Mouse (Mus musculus): ENCODE measurements around the gene Trpc4ap. TPM values are rescaled to one million over a fixed set of nuclear protein-coding genes. Genes with fewer than 3 reads are reported as not detected.
"Not testable (repeated sequence)": the region's sequence is repeated elsewhere in the genome, so short reads cannot be mapped to it uniquely, and the experiment has no call there.

Gene Trpc4ap
- total RNA-seq, 4 experiments from 2014 or later = 95.4 to 104 (median 101) TPM

DNA sequence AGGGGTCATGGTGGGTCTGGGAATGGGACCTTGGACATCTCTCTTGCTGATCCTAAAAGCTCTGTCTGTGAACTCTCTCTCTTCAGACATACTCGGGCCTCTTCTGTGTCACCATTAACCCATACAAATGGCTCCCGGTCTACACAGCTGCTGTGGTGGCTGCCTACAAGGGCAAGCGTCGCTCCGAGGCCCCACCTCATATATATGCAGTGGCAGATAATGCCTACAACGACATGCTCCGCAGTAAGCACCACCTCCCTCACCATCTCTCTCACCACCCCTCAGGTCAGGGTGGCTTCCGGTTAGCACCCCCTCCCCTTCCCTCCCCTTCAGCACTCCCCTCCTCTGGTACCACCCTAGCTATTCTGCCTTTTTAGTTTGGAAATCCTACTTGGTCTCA, 78.2 kb downstream of the Trpc4ap start:
- no peak for DNase-seq (ENCODE audit: low spot score in 2 of 2)

DNA sequence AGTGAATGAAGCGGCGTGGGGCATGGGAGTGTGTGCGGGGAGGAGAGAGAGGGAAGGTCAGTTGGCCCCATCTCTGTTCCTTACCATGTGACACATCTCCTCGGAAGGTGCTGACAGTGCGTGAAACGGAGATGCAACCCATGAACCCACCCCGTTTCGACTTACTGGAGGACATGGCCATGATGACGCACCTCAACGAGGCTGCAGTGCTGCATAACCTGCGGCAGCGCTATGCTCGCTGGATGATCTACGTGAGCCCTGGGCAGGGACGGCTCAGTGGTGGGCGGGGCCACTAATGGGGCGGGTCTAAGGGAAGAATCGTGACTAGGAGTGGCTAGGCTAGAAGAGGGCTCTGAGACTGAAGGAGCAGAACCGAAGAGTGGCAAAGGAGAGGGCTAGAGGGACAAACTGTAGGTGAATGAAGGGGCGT, 78.8 kb downstream of the Trpc4ap start:
- no peak for DNase-seq (ENCODE audit: low spot score in 2 of 2)

- no peak for DNase-seq (ENCODE audit: low spot score in 2 of 2)
These were observed 80.2 kb downstream of the Trpc4ap start for GRCm38 (mm10) chr2:155611834-155612550.

DNA sequence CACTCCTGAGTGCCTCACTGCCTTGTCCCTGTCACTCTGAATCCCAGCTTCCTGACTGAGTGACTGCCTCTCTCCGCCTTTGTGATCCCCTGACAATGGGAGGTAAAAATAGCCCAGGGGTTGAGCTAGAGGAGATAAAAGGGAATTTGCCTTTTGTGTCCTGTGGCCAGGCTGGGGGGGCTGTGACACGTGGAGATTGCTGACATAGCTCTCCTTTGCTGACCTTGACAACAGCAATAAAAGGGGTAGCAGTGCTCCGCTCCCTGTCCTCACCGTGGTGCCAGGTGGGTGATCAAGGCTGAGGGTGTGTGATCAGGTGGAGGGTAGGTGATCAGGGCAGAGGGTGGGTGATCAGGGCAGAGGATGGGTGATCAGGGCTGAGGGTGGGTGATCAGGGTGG, 81.2 kb downstream of the Trpc4ap start, which contains the start of gene Myh7b:
Gene Myh7b, plus strand, starts transcription at position 235 of the 400 bp plus-strand sequence.
- DNase-seq (ENCODE audit: low spot score in 2 of 2) = no peak

DNA sequence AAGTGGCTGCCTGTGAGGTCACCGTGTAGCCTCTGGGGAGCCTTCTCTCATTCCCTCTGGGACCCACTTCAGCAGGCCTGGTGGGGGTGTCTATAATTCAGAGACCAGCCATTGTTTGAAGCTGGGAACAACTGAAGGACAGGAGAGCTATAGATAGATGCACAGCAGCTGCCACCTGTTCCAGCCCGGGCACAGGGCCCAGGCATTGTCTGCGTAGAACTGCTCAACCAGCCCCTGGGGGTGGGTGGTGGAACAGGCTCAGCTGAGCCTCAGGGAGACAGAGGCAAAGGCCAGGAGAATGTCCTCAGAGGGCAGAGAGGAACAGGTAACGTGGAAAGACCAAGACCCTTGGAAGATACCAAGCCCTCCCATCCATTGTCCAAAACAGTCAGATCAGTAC, 85.8 kb downstream of the Trpc4ap start:
- DNase-seq (ENCODE audit: low spot score in 2 of 2) = no peak

DNA sequence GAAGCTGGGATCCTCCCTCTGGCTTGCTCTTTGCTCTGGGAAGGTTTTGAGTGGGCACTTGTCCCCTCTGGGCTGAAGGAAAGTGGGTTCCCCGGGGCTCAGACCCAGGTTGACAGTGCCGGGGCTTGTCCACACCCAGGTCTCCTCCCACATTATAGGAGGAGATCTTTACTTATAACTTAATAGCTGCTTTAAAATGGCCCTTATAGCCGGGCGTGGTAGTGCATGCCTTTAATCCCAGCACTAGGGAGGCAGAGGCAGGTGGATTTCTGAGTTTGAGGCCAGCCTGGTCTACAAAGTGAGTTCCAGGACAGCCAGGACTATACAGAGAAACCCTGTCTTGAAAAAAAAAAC, 87.0 kb downstream of the Trpc4ap start:
- not testable (repeated sequence) for DNase-seq (ENCODE audit: low spot score in 2 of 2)

DNA sequence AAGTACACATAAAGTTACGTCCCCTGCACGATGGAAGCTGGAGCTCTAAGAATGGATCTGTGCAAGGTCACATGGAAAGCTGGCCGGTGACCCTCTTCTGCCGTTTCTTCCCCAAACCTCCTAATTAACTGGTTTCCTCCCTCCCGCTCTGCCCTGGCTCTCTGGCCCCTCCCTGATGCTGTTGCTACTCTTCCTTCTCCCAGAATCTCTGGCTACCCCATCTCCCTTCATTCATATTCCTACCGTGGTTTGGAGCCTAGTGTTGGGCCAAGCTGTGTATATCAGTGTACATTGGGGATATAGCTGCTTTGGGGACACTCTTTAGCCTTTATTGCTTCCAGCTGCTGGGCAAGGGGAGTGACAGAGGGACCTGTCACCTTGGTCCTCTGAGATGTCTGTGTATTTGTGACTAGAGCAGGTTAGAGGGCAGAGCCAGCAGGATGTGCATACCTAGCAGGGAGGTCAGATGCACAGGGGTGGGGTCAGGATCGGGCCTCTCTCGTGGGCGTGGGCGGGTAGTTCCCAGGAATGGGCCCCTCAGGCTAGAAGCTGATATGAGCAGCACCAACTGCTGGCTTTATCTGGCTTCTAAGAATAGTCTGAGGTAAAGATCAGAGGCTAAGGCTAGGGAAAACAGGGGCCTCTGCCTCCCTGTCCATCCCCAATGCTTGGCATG, 87.5 kb downstream of the Trpc4ap start:
- DNase-seq (ENCODE audit: low spot score in 2 of 2) = no peak

GRCm38 (mm10) chr2:155603707-155604106, 88.5 kb downstream of the Trpc4ap start:
- DNase-seq (ENCODE audit: low spot score in 2 of 2) = no peak

GRCm38 (mm10) chr2:155595516-155595915, 96.7 kb downstream of the Trpc4ap start:
- no peak for DNase-seq (ENCODE audit: low spot score in 2 of 2)

- DNase-seq (ENCODE audit: low spot score in 2 of 2) = no peak
These were observed 99.3 kb downstream of the Trpc4ap start for GRCm38 (mm10) chr2:155592854-155593283.

DNA sequence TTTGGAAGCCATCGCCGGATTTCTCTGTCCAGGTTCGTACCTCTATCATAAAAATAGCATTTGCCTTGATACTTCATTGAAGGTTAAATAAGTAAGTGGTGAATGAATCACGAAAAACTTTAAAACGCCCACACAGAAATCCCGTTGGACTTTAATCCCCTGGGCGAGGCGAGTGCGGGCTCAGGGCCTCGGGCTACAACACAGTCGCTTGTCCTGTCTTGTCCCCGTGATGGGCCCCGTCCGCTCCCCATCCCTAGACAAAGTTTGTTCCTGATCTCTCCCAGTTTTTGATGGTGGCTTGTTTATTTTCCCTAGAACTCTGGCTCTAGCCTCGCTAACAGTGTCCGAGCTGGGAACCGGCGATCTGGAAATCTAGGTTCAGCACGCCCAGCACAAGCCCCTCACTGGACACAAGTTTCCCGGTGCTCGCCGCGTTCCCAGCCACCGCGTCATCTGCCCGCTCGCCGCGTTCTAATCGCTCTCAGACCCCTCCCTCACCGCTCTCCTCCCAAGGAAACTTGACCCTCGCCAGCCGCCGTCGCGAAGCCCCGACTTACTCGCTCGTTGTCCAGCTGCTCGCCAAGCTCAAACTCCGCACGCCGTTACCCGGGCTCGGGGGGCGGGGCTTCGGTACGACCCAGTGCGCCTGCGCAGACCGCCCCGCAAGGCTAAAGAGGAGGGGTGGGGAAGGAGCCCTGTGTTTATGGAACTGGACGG, 99.9 kb downstream of the Trpc4ap start, which contains the start of gene Gss:
Gene Gss, minus strand, starts transcription at position 674 of the 717 bp plus-strand sequence.
- DNase-seq (ENCODE audit: low spot score in 2 of 2) = peak; percentile 99

DNA sequence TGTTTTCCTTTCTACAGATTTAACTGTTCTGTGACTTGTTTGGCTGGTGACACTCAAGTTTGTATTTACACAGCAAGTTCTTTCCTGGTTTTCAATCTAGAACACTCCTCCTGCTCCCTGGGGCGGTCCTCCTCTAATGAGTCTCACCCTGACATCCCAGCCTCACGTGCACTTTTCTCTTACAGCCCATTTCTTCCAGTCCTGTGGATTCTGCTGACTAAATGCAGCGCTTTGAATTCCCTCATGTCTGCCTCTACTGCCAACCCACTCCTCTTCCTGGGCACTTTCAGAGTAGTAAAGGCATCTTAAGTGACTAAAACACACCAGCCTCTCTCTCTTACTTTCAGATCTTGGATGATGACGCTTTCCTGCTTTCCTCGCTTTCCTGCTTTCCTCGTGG, 100.5 kb downstream of the Trpc4ap start:
- DNase-seq (ENCODE audit: low spot score in 2 of 2) = no peak

- no peak for DNase-seq (ENCODE audit: low spot score in 2 of 2)
These were observed 101.3 kb downstream of the Trpc4ap start for GRCm38 (mm10) chr2:155590876-155591275.

GRCm38 (mm10) chr2:155589521-155589920, 102.7 kb downstream of the Trpc4ap start:
- no peak for DNase-seq (ENCODE audit: low spot score in 2 of 2)

GRCm38 (mm10) chr2:155588136-155588535, 104.0 kb downstream of the Trpc4ap start:
- DNase-seq (ENCODE audit: low spot score in 2 of 2) = no peak

- no peak for DNase-seq (ENCODE audit: low spot score in 2 of 2)
These were observed 106.7 kb downstream of the Trpc4ap start for GRCm38 (mm10) chr2:155585486-155585885.

GRCm38 (mm10) chr2:155585082-155585481, 107.1 kb downstream of the Trpc4ap start:
- no peak for DNase-seq (ENCODE audit: low spot score in 2 of 2)

Small RNA genes within 50 kb of the gene (microRNA-seq; reads per million reads assigned to microRNA genes)
- gene Mir499 = 885 reads per million, percentile 78 among the genes with 10 or more reads in this experiment

Other genes with a start within 250 kb of the Trpc4ap start
- gene Ncoa6, start 218.5 kb downstream of the Trpc4ap start, total RNA-seq (2022) = 10 to 100 TPM; 11.4 to 13.3 (median 12.8) TPM
- gene Acss2, start 174.4 kb downstream of the Trpc4ap start, total RNA-seq (2022) = 10 to 100 TPM; 25.7 to 34.5 (median 30.1) TPM
- 1 to 10 TPM in 2 of 4 experiments, under 1 TPM in 2; 0.75 to 1.4 (median 1.1) TPM for gene Ggt7, start 174.1 kb downstream of the Trpc4ap start, total RNA-seq (2022)
- gene Gss, start 99.6 kb downstream of the Trpc4ap start, total RNA-seq (2022) = 1 to 10 TPM; 5.2 to 6.2 (median 5.6) TPM
- 1 to 10 TPM; 2.8 to 4.8 (median 3.3) TPM for gene Myh7b, start 81.2 kb downstream of the Trpc4ap start, total RNA-seq (2022)
- 1 to 10 TPM; 3.1 to 4.5 (median 3.8) TPM for gene Edem2, start 37.1 kb upstream of the Trpc4ap start, total RNA-seq (2022)
- not detected for gene Gm17581, start 43.5 kb upstream of the Trpc4ap start, total RNA-seq (2022)
- gene Procr, start 58.7 kb upstream of the Trpc4ap start, total RNA-seq (2022) = 10 to 100 TPM in 1 of 4 experiments, 1 to 10 TPM in 3; 5.1 to 10.2 (median 7.5) TPM
- not detected for gene Mmp24, start 83.0 kb upstream of the Trpc4ap start, total RNA-seq (2022)
- 10 to 100 TPM; 23.2 to 31.3 (median 27.6) TPM for gene BC029722, start 127.0 kb upstream of the Trpc4ap start, total RNA-seq (2022)
- gene Eif6, start 134.5 kb upstream of the Trpc4ap start, total RNA-seq (2022) = 10 to 100 TPM; 44.3 to 49.9 (median 48.6) TPM
- not detected for gene Fam83c, start 142.5 kb upstream of the Trpc4ap start, total RNA-seq (2022)
- 100 to 1,000 TPM; 154 to 182 (median 168) TPM for gene Uqcc1, start 237.9 kb upstream of the Trpc4ap start, total RNA-seq (2022)
- not detected for gene Gm15557, start 248.3 kb upstream of the Trpc4ap start, total RNA-seq (2022)